Mouse (Mus musculus) cerebellum, postnatal 10 days (tissue): ENCODE results near the gene Nmrk2.

Experiments used
- DNase-seq, 2 experiments: peaks; one replicate each; pipeline ENCODE4 v3.0.0; 2021; ENCODE audit warnings: mixed read lengths in 2 of 2

Gene Nmrk2

DNA sequence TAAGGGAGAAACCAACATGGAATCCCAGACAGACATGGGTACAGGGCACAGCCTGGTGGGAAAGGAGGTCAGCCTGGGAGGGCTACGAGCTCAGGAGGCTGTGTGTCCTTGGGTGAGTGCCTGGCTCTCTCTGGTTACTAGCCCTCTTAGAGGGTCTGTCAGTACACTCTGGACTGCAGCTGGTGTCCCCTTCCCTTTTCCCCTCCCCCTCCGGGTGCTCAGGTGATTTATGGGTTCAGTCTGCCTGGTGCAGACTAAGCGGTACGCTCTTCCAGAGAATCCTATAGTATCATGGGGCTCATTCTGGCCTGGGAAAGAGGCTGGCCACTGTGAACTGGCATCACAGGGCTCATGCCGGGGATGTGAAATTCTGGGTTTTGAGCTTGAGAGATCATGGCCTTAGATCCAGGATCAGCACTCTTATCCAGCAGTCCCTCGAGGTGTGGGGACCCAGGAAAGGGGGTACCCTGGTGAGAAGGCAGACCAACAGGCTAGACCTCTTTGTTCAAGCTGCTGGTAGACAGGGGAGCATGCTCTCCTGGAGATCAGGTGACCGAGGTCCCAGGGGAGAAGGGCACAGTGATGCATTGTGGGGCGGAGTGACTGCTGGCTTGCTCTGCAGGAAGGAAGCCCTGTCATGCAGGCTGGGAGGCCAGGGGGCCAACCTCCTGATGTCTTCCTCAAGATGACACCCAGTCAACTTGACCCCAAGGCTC lies 40.1 kb downstream of the Nmrk2 start:
- no peak for DNase-seq

DNA sequence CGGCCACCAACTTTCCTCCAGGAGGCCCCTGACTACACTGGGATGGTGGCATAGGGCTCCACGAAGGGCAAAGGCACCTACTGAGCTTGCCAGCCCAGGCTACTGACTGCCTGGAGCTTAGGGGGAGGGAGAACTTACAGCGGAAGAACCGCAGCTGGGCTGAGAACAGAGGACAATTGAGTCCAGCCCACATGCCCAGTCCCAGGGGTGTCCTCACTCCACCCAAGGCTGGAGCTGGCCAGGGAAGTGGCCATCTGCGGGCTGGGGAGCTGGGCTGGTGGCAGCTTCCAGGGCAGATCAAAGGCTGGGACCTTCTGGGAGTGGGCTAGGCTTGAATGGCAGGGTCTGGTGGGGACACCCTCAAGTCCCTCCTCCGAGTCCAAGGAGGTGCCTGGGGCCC lies 47.1 kb downstream of the Nmrk2 start:
- no peak for DNase-seq

DNA sequence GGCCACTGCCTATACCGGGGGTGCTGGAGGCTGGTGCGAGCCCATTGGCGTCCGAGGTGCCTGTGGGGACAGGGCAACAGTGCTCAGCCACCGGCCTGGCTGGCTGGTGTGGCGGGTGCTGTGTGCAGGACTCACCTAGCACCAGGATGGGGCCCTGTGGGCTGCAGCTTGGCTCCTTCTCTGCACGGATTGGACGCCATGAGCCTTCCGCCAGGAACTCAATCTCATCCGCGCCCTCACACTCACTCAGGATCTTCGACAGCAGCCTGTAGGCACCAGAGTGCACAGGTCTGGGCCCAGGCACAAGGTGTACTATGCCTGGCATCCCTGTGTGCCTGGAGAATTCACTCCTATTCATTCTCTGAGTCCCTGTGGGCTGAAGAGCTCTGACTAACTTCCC lies 47.5 kb downstream of the Nmrk2 start:
- no peak for DNase-seq

DNA sequence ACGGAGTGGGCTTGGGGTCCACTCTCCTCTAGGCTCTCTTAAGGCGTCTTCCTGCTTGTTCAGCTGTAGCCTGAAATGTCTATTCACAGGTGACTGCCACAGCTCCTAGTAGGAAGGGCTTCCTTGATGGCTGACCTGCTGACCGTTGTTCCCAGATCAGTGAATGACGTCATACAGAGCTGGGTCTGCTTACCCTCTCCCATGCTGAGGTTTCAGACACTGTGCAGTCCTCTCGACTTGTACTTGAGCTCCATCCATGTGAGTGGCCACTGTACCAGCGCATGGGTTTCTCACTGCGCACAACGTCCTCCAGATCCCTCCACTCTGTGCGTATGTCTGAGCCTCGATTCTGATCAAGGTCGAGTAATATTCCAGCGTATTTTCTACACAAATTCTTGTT lies 49.2 kb downstream of the Nmrk2 start:
- no peak for DNase-seq

DNA sequence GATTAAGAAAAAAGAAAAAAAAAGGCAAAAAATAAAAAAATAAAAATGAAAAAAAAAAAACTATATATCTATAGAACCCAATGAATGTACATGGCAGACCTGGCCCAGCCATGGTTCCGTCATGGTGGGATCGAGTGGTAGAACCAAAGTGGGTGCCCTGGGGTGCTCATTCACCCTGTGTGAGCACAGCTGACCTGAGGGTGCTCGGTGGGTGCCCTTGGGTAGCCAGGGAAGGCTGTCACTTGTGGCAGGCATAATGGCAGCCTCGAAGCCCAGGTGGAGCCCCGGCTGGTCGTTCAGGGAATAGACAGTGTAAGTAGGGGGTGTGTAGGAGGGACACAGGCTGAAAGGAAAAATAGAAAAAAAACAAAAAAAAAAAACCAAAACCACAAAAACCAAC lies 50.6 kb downstream of the Nmrk2 start:
- no peak for DNase-seq
